Mouse (Mus musculus) bone marrow, adult 2 months (tissue): ENCODE measurements around the gene Cc2d1b.

Experiments used
- CTCF ChIP-seq: fragments of 200-500 bp; IDR thresholded peaks from 2 replicates; pipeline ENCODE4 v1.5.1; 2011; ENCODE audit warnings: low read length, control low read depth; ENCODE audit not compliant: control insufficient read depth, insufficient read depth
- POLR2A ChIP-seq: fragments of 200-500 bp; IDR thresholded peaks from 2 replicates; pipeline ENCODE4 v1.6.1; 2011; ENCODE audit warnings: low read depth, mild to moderate bottlenecking, control low read depth, low read length, borderline replicate concordance; ENCODE audit not compliant: control insufficient read depth

- no peak for TF ChIP-seq CTCF
- TF ChIP-seq POLR2A: no peak
Measured at GRCm38 (mm10) chr4:108621504-108621903, 1.8 kb downstream of the Cc2d1b start.
